ENCODE assay signal across 7 mouse cellular contexts in the genomic region with DNA sequence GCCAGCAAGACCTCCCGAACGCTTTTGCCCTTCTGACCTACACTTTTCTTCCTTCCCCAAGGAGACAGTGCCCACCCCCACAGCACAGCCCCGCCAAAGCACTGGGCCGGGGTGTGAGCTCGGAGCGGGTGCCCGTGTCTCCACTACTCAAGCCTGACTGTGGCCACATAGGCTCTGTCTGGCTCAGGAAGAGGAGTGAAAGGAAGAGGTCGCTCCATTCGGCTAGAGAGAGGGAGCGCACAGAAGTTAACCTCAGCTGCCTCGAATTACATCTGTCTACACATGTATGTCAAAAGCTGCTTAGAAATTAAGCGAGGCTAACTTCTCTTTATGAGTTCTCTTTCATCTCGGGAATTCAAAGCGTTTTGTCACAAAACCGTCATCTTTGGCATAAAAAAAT.
A peak's percentile ranks its signal among the peaks of the same experiment; 100 is the strongest.
DNase-seq lines count a peak whose midpoint lies in the region; ATAC-seq and TF ChIP-seq lines count a peak whose summit lies in the region.

No protein-coding gene starts in this region.

- H3K9me3 ChIP-seq in CH12.LX (replicated peaks; ENCODE audit: low read length): no peaks in the 10 kb centered on the region
- H3K9me3 ChIP-seq in forebrain, embryonic 14.5 days (replicated peaks; ENCODE audit: control insufficient read depth, low read length): no peaks in the 10 kb centered on the region
- H3K9me3 ChIP-seq in hindbrain, embryonic 11.5 days (ENCODE audit: control insufficient read depth, low read length): no peaks in the 10 kb centered on the region
- H3K9me3 ChIP-seq in liver, embryonic 16.5 days (replicated peaks; ENCODE audit: control insufficient read depth, low read length): no peaks in the 10 kb centered on the region
- H3K9me3 ChIP-seq in neural tube, embryonic 13.5 days: no peaks in the 10 kb centered on the region

- no peak for TF ChIP-seq CTCF in CH12.LX (conservative IDR thresholded peaks at IDR 0.05 in 1 of 2, IDR thresholded peaks at IDR 0.05 in 1 of 2; ENCODE audit: low read depth in 2 of 2, low read length in 2 of 2)

- ATAC-seq in forebrain, embryonic 14.5 days: peak; percentile 63; the same call in 1 of the 2 replicates
- peak; percentile 70 for ATAC-seq in hindbrain, embryonic 11.5 days (ENCODE audit: low FRiP score)
- peak; percentile 41 for ATAC-seq in liver, embryonic 16.5 days (ENCODE audit: low read depth)
- peak; percentile 72 for ATAC-seq in neural tube, embryonic 13.5 days (ENCODE audit: low read depth)

- dilution Hi-C loops in CH12.LX (cut with MboI; ENCODE audit: extremely low pct_ligation_motif_present, extremely low pct_unique_long_range_greater_than_20kb, low sequenced_read_pairs): no loop called here

- WGBS in forebrain, embryonic 14.5 days: 1% methylated on average over 15 of the region's 15 CpGs
- under 1% methylated on average over 15 of the region's 15 CpGs for WGBS in hindbrain, embryonic 11.5 days
- 2% methylated on average over 15 of the region's 15 CpGs for WGBS in liver, embryonic 16.5 days (ENCODE audit: insufficient replicate concordance)
- 3% methylated on average over 15 of the region's 15 CpGs for WGBS in neural tube, embryonic 13.5 days

- no peak overlapping the region for H3K27ac ChIP-seq in CH12.LX (ENCODE audit: insufficient read depth, low read depth)
- H3K27ac ChIP-seq in forebrain, embryonic 14.5 days (ENCODE audit: low read depth, low read length): no peak overlapping the region
- H3K27ac ChIP-seq in hindbrain, embryonic 11.5 days (ENCODE audit: low read depth, low read length): no peak overlapping the region
- H3K27ac ChIP-seq in liver, embryonic 16.5 days (ENCODE audit: low read length): no peak overlapping the region
- no peak overlapping the region for H3K27ac ChIP-seq in neural tube, embryonic 13.5 days (replicated peaks)

- peaks cover 3 to 15% of the 10 kb centered on the region in 2 experiments for H3K4me1 ChIP-seq in CH12.LX (ENCODE audit: control insufficient read depth in 1 of 2, insufficient read depth in 2 of 2)
- peaks cover 5% of the 10 kb centered on the region; the same call in 1 of the 2 replicates for H3K4me1 ChIP-seq in forebrain, embryonic 14.5 days (ENCODE audit: control insufficient read depth, insufficient read depth, low read length)
- H3K4me1 ChIP-seq in hindbrain, embryonic 11.5 days (replicated peaks; ENCODE audit: control insufficient read depth, insufficient read depth, low read length): no peaks in the 10 kb centered on the region; the same call in 1 of the 2 replicates
- peaks cover 6% of the 10 kb centered on the region for H3K4me1 ChIP-seq in liver, embryonic 16.5 days (ENCODE audit: control insufficient read depth, low read depth, low read length)
- H3K4me1 ChIP-seq in neural tube, embryonic 13.5 days (replicated peaks): peaks cover 16% of the 10 kb centered on the region

- no peak for DNase-seq in CH12.LX (ENCODE audit: extremely low read depth)
- DNase-seq in adrenal gland, adult 18-20 months (ENCODE audit: low spot score in 2 of 2): peak; percentile 25 to 29
- DNase-seq in forebrain, embryonic 14.5 days (ENCODE audit: low spot score): peak; percentile 28
- DNase-seq in hindbrain, embryonic 11.5 days (ENCODE audit: low spot score): peak; percentile 45
- no peak for DNase-seq in cerebellum, adult 18-20 months

- no peaks in the 10 kb centered on the region for H3K36me3 ChIP-seq in CH12.LX (replicated peaks in 1 of 2; ENCODE audit: control insufficient read depth in 1 of 2, insufficient read depth in 1 of 2, low read length in 1 of 2)
- H3K36me3 ChIP-seq in forebrain, embryonic 14.5 days (ENCODE audit: control insufficient read depth, insufficient read depth, low read length): no peaks in the 10 kb centered on the region
- H3K36me3 ChIP-seq in hindbrain, embryonic 11.5 days (ENCODE audit: control insufficient read depth, insufficient read depth, low read length): no peaks in the 10 kb centered on the region
- no peaks in the 10 kb centered on the region for H3K36me3 ChIP-seq in liver, embryonic 16.5 days (ENCODE audit: control insufficient read depth, insufficient read depth)
- H3K36me3 ChIP-seq in neural tube, embryonic 13.5 days: no peaks in the 10 kb centered on the region

- TF ChIP-seq EP300 in CH12.LX (IDR thresholded peaks at IDR 0.05; ENCODE audit: low read length): no peak

- in situ Hi-C loops in CH12.LX (cut with MboI; ENCODE audit: low pct_ligation_motif_present, low pct_unique_long_range_greater_than_20kb, low sequenced_read_pairs): no loop called here

- H3K9ac ChIP-seq in CH12.LX (ENCODE audit: insufficient read depth, low read depth): no peak overlapping the region
- no peak overlapping the region for H3K9ac ChIP-seq in forebrain, embryonic 14.5 days (ENCODE audit: low read length)
- no peak overlapping the region for H3K9ac ChIP-seq in hindbrain, embryonic 11.5 days (ENCODE audit: low read depth, low read length)
- no peak overlapping the region; the same call in 1 of the 2 replicates for H3K9ac ChIP-seq in liver, embryonic 16.5 days (ENCODE audit: low read depth, low read length)
- 0 out of 2 replicates have a peak overlapping the region, but pooled peaks have one; percentile 49 for H3K9ac ChIP-seq in neural tube, embryonic 13.5 days

- H3K27me3 ChIP-seq in CH12.LX (replicated peaks): no peaks in the 10 kb centered on the region
- H3K27me3 ChIP-seq in forebrain, embryonic 14.5 days (replicated peaks; ENCODE audit: control insufficient read depth, insufficient read depth, low read length): no peaks in the 10 kb centered on the region
- no peaks in the 10 kb centered on the region for H3K27me3 ChIP-seq in hindbrain, embryonic 11.5 days (ENCODE audit: control insufficient read depth, insufficient read depth, low read length)
- no peaks in the 10 kb centered on the region for H3K27me3 ChIP-seq in liver, embryonic 16.5 days (ENCODE audit: control insufficient read depth, insufficient read depth, low read depth, low read length)
- H3K27me3 ChIP-seq in neural tube, embryonic 13.5 days: 0 out of 2 replicates have a peak, but pooled peaks cover 6% of the 10 kb centered on the region

- no peaks in the 10 kb centered on the region for H3K79me2 ChIP-seq in CH12.LX (replicated peaks; ENCODE audit: control insufficient read depth, extremely low read depth, insufficient read depth, poor library complexity, severe bottlenecking)

- 0 out of 2 replicates have a peak overlapping the region, but pooled peaks have one; percentile 77 for H3K4me2 ChIP-seq in CH12.LX (ENCODE audit: insufficient read depth, low read depth, poor library complexity, severe bottlenecking)
- peak overlapping the region; percentile 43 for H3K4me2 ChIP-seq in forebrain, embryonic 14.5 days (ENCODE audit: low read length)
- H3K4me2 ChIP-seq in hindbrain, embryonic 11.5 days (replicated peaks; ENCODE audit: low read depth, low read length): peak overlapping the region; percentile 37
- peak overlapping the region; percentile 59 for H3K4me2 ChIP-seq in liver, embryonic 16.5 days (ENCODE audit: low read depth, low read length)
- H3K4me2 ChIP-seq in neural tube, embryonic 13.5 days: peak overlapping the region; percentile 51

- TF ChIP-seq RAD21 in CH12.LX (IDR thresholded peaks at IDR 0.05; ENCODE audit: low read depth, low read length): no peak

- no peak for TF ChIP-seq POLR2A in CH12.LX (IDR thresholded peaks at IDR 0.05; ENCODE audit: low read depth, low read length)

- H3K4me3 ChIP-seq in CH12.LX (replicated peaks in 1 of 3; ENCODE audit: low read depth in 2 of 3, low read length in 2 of 3, poor library complexity in 1 of 3): no peak overlapping the region
- H3K4me3 ChIP-seq in forebrain, embryonic 14.5 days (ENCODE audit: low read depth, low read length): peak overlapping the region; percentile 12
- H3K4me3 ChIP-seq in hindbrain, embryonic 11.5 days (ENCODE audit: low read depth, low read length): peak overlapping the region; percentile 17
- H3K4me3 ChIP-seq in liver, embryonic 16.5 days (ENCODE audit: low read depth, low read length): peak overlapping the region; percentile 44
- peak overlapping the region; percentile 24 for H3K4me3 ChIP-seq in neural tube, embryonic 13.5 days

TF ChIP-seq in CH12.LX, 34 proteins besides CTCF, POLR2A, EP300 and RAD21:
- TF ChIP-seq BHLHE40 (IDR thresholded peaks at IDR 0.05; ENCODE audit: low read depth, low read length): no peak

Comparison
In these comparisons a context has a peak if more than half of its experiments do, and no peak if none do; other contexts are left out.
1. DNase-seq: peak in adrenal gland, adult 18-20 months (2 of 2), forebrain, embryonic 14.5 days (single experiment) and hindbrain, embryonic 11.5 days (single experiment); none in CH12.LX (single experiment) and cerebellum, adult 18-20 months (0 of 2).
2. H3K4me3 ChIP-seq: peak in forebrain, embryonic 14.5 days (single experiment), hindbrain, embryonic 11.5 days (single experiment), liver, embryonic 16.5 days (single experiment) and neural tube, embryonic 13.5 days (single experiment); none in CH12.LX (0 of 3).
3. Peak in every context shown above with its lines, with median percentiles within 50 percentile points of each other: H3K4me2 ChIP-seq and ATAC-seq.